Comparison of ENCODE assay signal across 11 mouse cellular contexts in the genomic region with DNA sequence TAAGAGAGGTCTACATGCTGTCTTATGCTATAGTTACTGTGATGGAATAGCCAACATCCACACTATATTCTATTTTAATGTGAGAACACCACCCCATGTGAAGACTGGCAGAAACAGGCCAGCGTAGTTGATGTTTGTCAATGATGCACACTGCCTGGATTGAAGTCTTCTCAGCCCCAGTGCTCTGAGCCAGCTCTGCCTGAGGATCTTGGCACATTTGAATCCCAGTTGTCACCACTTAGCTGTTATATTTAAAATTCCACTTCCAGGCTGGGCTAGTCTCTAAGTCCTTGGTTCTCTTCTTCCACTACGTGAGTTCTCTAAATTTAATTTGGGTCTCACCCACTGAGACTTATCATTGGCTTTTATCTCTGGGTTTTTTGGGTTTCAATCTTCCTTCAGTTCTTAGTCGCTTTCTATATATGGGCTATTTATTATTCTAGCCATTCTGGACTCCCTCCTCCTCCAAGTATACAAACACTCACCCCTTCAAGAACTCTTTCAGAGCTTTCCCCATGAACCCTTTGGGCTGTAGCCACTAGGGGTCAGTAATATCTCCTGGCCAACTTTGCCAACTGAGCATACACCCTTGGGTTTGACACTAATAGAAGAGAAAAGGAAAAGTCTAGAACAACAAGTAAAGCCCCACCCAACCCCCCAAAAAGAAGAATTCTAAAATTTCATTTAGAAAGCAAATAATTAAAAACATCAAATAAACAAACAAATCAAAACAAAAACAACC.
A peak's percentile ranks its signal among the peaks of the same experiment; 100 is the strongest.
DNase-seq lines count a peak whose midpoint lies in the region; ATAC-seq and TF ChIP-seq lines count a peak whose summit lies in the region.
"Had no signal": no experiment of that assay in that cellular context is flagged by ENCODE, and none has a peak within 500 bp of the region (broad histone marks: within the 10 kb centered on the region; RNA-seq: fewer than 3 reads in every experiment).

No protein-coding gene starts in this region.

- H3K27ac ChIP-seq in forebrain, postnatal 0 days (ENCODE audit: low read depth, low read length): no peak overlapping the region
- no peak overlapping the region for H3K27ac ChIP-seq in forebrain, embryonic 14.5 days (ENCODE audit: low read depth, low read length)
- H3K27ac ChIP-seq in lung, embryonic 14.5 days (ENCODE audit: low read depth): no peak overlapping the region
- H3K27ac ChIP-seq in kidney, embryonic 16.5 days (ENCODE audit: low read length): no peak overlapping the region
- H3K27ac ChIP-seq: limb, embryonic 12.5 days; neural tube, embryonic 12.5 days had no signal

- peaks cover 4% of the 10 kb centered on the region; the same call in 1 of the 2 replicates for H3K9me3 ChIP-seq in forebrain, postnatal 0 days (ENCODE audit: low read length)
- no peaks in the 10 kb centered on the region for H3K9me3 ChIP-seq in forebrain, embryonic 14.5 days (replicated peaks; ENCODE audit: control insufficient read depth, low read length)
- no peaks in the 10 kb centered on the region for H3K9me3 ChIP-seq in lung, embryonic 14.5 days (ENCODE audit: low read depth, low read length)
- peaks cover 5% of the 10 kb centered on the region for H3K9me3 ChIP-seq in kidney, embryonic 16.5 days (ENCODE audit: low read length)
- H3K9me3 ChIP-seq: neural tube, embryonic 12.5 days had no signal

- no peaks in the 10 kb centered on the region for H3K27me3 ChIP-seq in forebrain, postnatal 0 days (ENCODE audit: insufficient read depth, low read length)
- H3K27me3 ChIP-seq in forebrain, embryonic 14.5 days (replicated peaks; ENCODE audit: control insufficient read depth, insufficient read depth, low read length): no peaks in the 10 kb centered on the region
- no peaks in the 10 kb centered on the region for H3K27me3 ChIP-seq in lung, embryonic 14.5 days (ENCODE audit: insufficient read depth, low read length)
- H3K27me3 ChIP-seq in kidney, embryonic 16.5 days (ENCODE audit: insufficient read depth, low read length): no peaks in the 10 kb centered on the region
- H3K27me3 ChIP-seq: limb, embryonic 12.5 days; megakaryocyte, embryonic 14.5 days; neural tube, embryonic 12.5 days had no signal

- H3K4me1 ChIP-seq in forebrain, postnatal 0 days (ENCODE audit: insufficient read depth): no peaks in the 10 kb centered on the region
- no peaks in the 10 kb centered on the region for H3K4me1 ChIP-seq in forebrain, embryonic 14.5 days (ENCODE audit: control insufficient read depth, insufficient read depth, low read length)
- no peaks in the 10 kb centered on the region for H3K4me1 ChIP-seq in lung, embryonic 14.5 days (ENCODE audit: insufficient read depth)
- H3K4me1 ChIP-seq in lung, adult 2 months (ENCODE audit: control insufficient read depth, insufficient read depth, low read length): peaks cover 2% of the 10 kb centered on the region; the same call in 1 of the 2 replicates
- peaks cover 3% of the 10 kb centered on the region; the same call in 1 of the 2 replicates for H3K4me1 ChIP-seq in kidney, embryonic 16.5 days (ENCODE audit: insufficient read depth, low read length)
- H3K4me1 ChIP-seq: limb, embryonic 12.5 days; neural tube, embryonic 12.5 days had no signal

- no peak overlapping the region for H3K9ac ChIP-seq in forebrain, postnatal 0 days
- H3K9ac ChIP-seq in forebrain, embryonic 14.5 days (ENCODE audit: low read length): no peak overlapping the region
- no peak overlapping the region for H3K9ac ChIP-seq in lung, embryonic 14.5 days
- no peak overlapping the region for H3K9ac ChIP-seq in kidney, embryonic 16.5 days (replicated peaks; ENCODE audit: low read length)
- H3K9ac ChIP-seq: limb, embryonic 12.5 days; neural tube, embryonic 12.5 days had no signal

- ATAC-seq in forebrain, postnatal 0 days: peak; percentile 50; the same call in 1 of the 2 replicates
- no peak for ATAC-seq in forebrain, embryonic 14.5 days
- ATAC-seq in lung, embryonic 14.5 days (ENCODE audit: insufficient read depth): no peak
- 0 out of 2 replicates have a peak, but pooled peaks have one; percentile 39 for ATAC-seq in megakaryocyte progenitor cell, adult 5-6 weeks (replicated peaks; ENCODE audit: poor library complexity)
- ATAC-seq in kidney, embryonic 16.5 days (ENCODE audit: low FRiP score, low TSS enrichment): no peak

- no peaks in the 10 kb centered on the region for H3K36me3 ChIP-seq in forebrain, postnatal 0 days (ENCODE audit: insufficient read depth)
- no peaks in the 10 kb centered on the region for H3K36me3 ChIP-seq in forebrain, embryonic 14.5 days (ENCODE audit: control insufficient read depth, insufficient read depth, low read length)
- no peaks in the 10 kb centered on the region for H3K36me3 ChIP-seq in lung, embryonic 14.5 days (ENCODE audit: insufficient read depth)
- H3K36me3 ChIP-seq in kidney, embryonic 16.5 days (ENCODE audit: insufficient read depth, low read length): no peaks in the 10 kb centered on the region
- H3K36me3 ChIP-seq: limb, embryonic 12.5 days; neural tube, embryonic 12.5 days had no signal

- TF ChIP-seq CTCF in forebrain, postnatal 0 days (IDR thresholded peaks at IDR 0.05; ENCODE audit: low read depth): no peak
- TF ChIP-seq CTCF in lung, embryonic 14.5 days (IDR thresholded peaks at IDR 0.05; ENCODE audit: low read depth): peak; percentile 37; the same call in 1 of the 2 replicates
- TF ChIP-seq CTCF in lung, adult 2 months (IDR thresholded peaks at IDR 0.05; ENCODE audit: insufficient read depth, low read length): no peak

- WGBS in forebrain, postnatal 0 days: 72% methylated on average over 3 of the region's 3 CpGs
- WGBS in forebrain, embryonic 14.5 days: 90% methylated on average over 3 of the region's 3 CpGs
- 79% methylated on average over 3 of the region's 3 CpGs for WGBS in lung, embryonic 14.5 days
- 77% methylated on average over 3 of the region's 3 CpGs for WGBS in lung, adult 2 months
- 93% methylated on average over 3 of the region's 3 CpGs for WGBS in kidney, embryonic 16.5 days

- no peak overlapping the region for H3K4me2 ChIP-seq in forebrain, postnatal 0 days (ENCODE audit: low read depth)
- H3K4me2 ChIP-seq in forebrain, embryonic 14.5 days (ENCODE audit: low read length): no peak overlapping the region
- no peak overlapping the region for H3K4me2 ChIP-seq in lung, embryonic 14.5 days
- H3K4me2 ChIP-seq in kidney, embryonic 16.5 days (replicated peaks; ENCODE audit: low read depth, low read length): no peak overlapping the region
- H3K4me2 ChIP-seq: limb, embryonic 12.5 days; neural tube, embryonic 12.5 days had no signal

- peak; percentile 45 for DNase-seq in forebrain, postnatal 0 days
- DNase-seq in forebrain, embryonic 14.5 days (ENCODE audit: low spot score): no peak
- DNase-seq in lung, embryonic 14.5 days: peak; percentile 25
- DNase-seq in lung, adult 2 months: no peak
- DNase-seq in NIH3T3 (ENCODE audit: low read depth): peak; percentile 39
- no peak for DNase-seq in gastrocnemius, postnatal 10 days

- no peak for TF ChIP-seq POLR2A in lung, adult 2 months (IDR thresholded peaks at IDR 0.05; ENCODE audit: borderline replicate concordance, extremely low read depth, low read depth, low read length)

- H3K4me3 ChIP-seq in forebrain, postnatal 0 days (ENCODE audit: low read depth, low read length): no peak overlapping the region
- no peak overlapping the region for H3K4me3 ChIP-seq in forebrain, embryonic 14.5 days (ENCODE audit: low read depth, low read length)
- H3K4me3 ChIP-seq in lung, embryonic 14.5 days (ENCODE audit: low read depth, low read length): no peak overlapping the region
- no peak overlapping the region for H3K4me3 ChIP-seq in lung, adult 2 months (replicated peaks; ENCODE audit: extremely low read depth, low read depth, low read length)
- no peak overlapping the region for H3K4me3 ChIP-seq in kidney, embryonic 16.5 days (ENCODE audit: low read length)
- H3K4me3 ChIP-seq: limb, embryonic 12.5 days; megakaryocyte, embryonic 14.5 days; neural tube, embryonic 12.5 days had no signal

Comparison
In these comparisons a context has a peak if more than half of its experiments do, and no peak if none do; other contexts are left out.
1. ATAC-seq: peak in forebrain, postnatal 0 days (single experiment) and megakaryocyte progenitor cell, adult 5-6 weeks (single experiment); none in forebrain, embryonic 14.5 days (single experiment), lung, embryonic 14.5 days (single experiment) and kidney, embryonic 16.5 days (single experiment).
2. DNase-seq: peak in forebrain, postnatal 0 days (single experiment), lung, embryonic 14.5 days (single experiment) and NIH3T3 (single experiment); none in forebrain, embryonic 14.5 days (single experiment), lung, adult 2 months (single experiment) and gastrocnemius, postnatal 10 days (single experiment).